Mouse (Mus musculus) 3134 (cell line): ENCODE results near the gene Psmd3.
A peak's percentile ranks its signal among the peaks of the same experiment; 100 is the strongest.
"Not testable (repeated sequence)": the region's sequence is repeated elsewhere in the genome, so short reads cannot be mapped to it uniquely, and the experiment has no call there.

Experiments used
- DNase-seq: peaks from one replicate; pipeline ENCODE4 v3.0.0-alpha.2; 2011; ENCODE audit warnings: low spot score; ENCODE audit not compliant: insufficient read length; ENCODE audit errors: extremely low read depth

Gene Psmd3

DNA sequence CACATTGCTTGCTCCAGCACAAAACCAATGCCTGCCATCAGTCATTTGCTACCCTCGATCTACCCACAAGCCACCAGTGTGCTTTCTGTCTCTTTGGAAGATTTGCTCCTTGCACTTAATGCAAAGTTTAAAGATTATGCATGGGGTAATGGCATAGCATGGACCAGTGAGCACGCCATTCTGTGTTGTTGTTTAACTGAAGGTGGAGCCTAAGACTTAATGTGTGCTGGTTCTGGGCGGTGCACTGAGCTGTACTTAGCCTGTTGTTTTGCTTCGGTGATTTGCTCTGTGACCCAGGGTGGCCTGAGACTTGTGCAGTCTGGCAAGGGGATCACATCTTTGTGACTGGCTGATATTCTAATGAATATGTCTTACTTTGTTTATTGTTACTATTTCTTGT, 4.6 kb downstream of the Psmd3 start:
- DNase-seq = no peak

- DNase-seq = no peak
Measured at GRCm38 (mm10) chr11:98688009-98688408, 5.7 kb downstream of the Psmd3 start.

DNA sequence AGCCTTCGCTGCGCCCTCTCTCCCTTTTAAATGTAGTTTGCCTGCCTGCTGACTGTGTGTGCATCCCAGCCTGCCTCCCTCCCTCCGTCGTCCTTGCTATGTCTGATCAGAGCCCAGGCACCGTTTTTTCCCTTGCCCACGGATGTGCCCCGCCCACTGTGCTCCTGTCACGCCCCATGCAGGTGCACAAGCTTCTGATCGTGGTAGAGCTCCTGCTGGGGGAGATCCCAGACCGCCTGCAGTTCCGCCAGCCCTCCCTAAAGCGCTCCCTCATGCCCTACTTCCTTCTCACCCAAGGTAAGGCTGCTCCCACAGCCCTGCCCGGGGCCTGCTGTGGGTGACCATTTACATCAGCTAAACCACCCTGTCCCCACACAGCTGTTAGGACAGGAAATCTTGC, 10.8 kb downstream of the Psmd3 start:
- no peak for DNase-seq

- DNase-seq = no peak
Measured at GRCm38 (mm10) chr11:98693746-98694145, 11.4 kb downstream of the Psmd3 start.

DNA sequence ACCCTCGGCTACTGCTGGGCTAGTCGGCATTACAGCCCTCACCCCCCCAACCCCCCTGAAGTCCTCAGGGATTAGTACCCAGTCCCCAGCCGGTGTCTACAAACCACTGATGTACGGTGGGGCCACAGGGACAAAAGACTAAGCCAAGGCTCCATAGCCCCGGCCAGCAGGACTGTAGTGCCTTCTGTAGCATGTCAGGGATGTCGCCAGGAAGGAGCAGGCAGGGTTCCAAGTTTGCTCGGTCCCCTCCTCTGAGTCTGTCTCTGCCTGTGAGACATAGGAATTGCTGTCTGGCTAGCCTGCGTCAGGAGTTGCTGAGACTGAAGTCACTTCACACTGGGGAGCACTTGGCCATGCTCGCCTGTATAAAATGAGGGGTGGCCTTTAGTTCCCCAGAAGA, 11.9 kb downstream of the Psmd3 start:
- no peak for DNase-seq

DNA sequence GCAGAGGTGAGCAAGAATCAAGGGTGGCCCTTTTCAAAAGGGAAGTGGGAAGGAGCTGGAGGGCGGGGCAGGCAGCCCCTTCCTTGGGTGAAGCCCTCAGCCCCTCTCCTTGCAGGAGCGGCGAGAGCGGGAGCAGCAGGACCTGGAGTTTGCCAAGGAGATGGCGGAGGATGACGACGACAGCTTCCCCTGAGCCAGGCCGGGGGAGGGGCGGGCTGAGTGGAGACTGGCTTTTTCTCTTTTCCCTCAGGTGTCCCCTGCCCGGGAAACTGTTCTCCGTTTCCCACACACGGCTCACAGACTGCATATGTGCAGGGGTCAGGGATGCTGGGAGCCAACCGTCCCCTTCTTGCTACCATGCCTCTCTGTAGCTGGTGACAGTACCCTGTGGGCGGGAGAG, 13.1 kb downstream of the Psmd3 start:
- no peak for DNase-seq

GRCm38 (mm10) chr11:98696454-98697216, 14.3 kb downstream of the Psmd3 start:
- DNase-seq = no peak

DNA sequence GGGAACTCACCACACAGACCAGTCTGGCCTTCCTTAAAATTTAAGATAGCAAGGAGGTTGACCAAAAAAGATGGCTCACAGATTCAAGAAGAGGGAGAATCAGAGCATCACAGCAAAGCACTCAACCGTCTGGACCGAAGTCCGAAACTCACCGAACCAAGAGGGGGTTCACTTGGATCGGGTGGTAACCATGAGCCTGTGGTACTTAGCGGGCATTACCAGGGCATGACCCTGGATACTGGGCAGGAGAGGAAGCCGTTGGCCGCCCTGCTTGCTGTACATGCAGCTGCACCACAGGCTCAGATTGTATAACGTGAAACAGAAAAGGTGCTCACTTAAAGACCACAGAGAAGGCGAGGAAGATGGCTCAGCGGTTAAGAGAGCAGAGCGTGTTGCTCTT, 14.9 kb downstream of the Psmd3 start:
- no peak for DNase-seq

- DNase-seq = no peak
Measured at GRCm38 (mm10) chr11:98698849-98699640, 16.7 kb downstream of the Psmd3 start.

DNA sequence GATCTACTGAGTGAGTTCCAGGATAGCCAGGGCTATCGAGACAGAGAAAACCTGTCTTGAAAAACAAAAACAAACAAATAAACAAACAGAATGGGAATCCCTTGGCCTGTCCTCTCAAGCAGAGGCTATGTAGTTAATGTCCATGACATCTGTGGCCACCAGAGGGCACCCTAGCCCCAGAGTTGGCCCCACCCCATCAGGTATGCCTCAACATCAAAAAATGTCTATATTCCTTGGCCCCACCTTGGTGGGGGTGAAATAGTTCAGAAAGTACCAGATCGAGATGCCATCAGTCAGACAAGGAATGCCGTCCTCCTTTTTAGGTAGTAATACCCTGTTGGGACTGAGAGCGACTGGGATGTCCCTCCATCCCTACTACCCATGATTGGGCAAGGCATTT, 17.6 kb downstream of the Psmd3 start:
- no peak for DNase-seq

- DNase-seq = no peak
Measured at GRCm38 (mm10) chr11:98701213-98701670, 18.9 kb downstream of the Psmd3 start, which contains the start of gene Csf3. Gene Csf3 (plus strand): TSS chr11:98701263.

- DNase-seq = no peak
Measured at GRCm38 (mm10) chr11:98702323-98702722, 20.0 kb downstream of the Psmd3 start.

DNA sequence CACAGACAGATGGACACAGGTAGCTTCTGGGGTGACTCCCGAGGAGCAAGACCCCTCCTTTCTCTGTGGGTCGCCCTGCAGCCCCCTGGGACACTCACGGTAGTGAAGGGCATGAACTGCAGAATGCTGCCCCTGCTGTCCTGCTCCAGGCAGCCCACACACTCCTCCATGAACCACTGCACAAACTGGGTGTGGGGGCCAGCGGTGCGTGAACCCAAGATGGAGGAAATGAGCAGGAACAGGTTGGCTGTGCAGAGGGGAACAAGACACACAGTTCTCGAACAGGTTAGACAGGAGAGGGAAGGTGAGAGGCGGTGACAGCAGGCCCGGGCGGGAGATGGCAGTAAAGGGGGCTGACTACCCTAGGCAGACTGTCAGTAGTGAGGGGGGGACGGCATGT, 22.7 kb downstream of the Psmd3 start:
- DNase-seq = no peak

GRCm38 (mm10) chr11:98707401-98708281, 25.3 kb downstream of the Psmd3 start:
- no peak for DNase-seq

- peak; percentile 50 for DNase-seq
Measured at GRCm38 (mm10) chr11:98708282-98708956, 26.1 kb downstream of the Psmd3 start.

GRCm38 (mm10) chr11:98709001-98709741, 26.8 kb downstream of the Psmd3 start:
- DNase-seq = peak; percentile 90

GRCm38 (mm10) chr11:98710416-98711045, 28.2 kb downstream of the Psmd3 start:
- DNase-seq = peak; percentile 56

- DNase-seq = no peak
Measured at GRCm38 (mm10) chr11:98711046-98711434, 28.7 kb downstream of the Psmd3 start.

GRCm38 (mm10) chr11:98712009-98712408, 29.7 kb downstream of the Psmd3 start:
- not testable (repeated sequence) for DNase-seq
